ENCODE assay signal across 12 mouse cellular contexts in the genomic region with DNA sequence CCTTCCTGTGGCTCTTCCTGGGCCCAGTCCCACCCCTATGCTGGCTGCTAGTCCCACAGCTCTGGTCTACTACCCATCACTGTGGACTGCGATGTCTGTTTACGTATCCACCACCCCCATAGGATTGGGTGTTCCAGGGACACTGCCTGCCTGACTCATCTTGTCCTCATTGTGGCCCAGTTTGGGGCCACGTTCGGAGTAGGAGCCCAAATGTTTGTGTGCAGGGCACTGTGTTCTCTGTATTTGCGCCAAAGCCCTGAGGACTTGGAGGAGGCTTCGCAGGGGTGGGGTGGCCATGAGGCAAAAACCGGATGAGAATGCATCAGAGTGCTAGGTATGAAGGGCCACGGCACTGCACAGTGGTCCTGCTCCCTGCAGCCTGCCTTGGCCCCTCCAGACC.
"Had no signal": no experiment of that assay in that cellular context is flagged by ENCODE, and none has a peak within 500 bp of the region (broad histone marks: within the 10 kb centered on the region; RNA-seq: fewer than 3 reads in every experiment).

No protein-coding gene starts in this region.

- DNase-seq: liver, postnatal 0 days; lung, adult 2 months; lung, postnatal 14 days; lung, postnatal 36 days; right cerebral cortex, postnatal 14 days; spleen, adult 18-20 months; thymus, adult 18-20 months; thymus, postnatal 14 days; thymus, postnatal 36 days had no signal

- ATAC-seq: liver, postnatal 0 days; lung, postnatal 0 days; midbrain, embryonic 13.5 days; midbrain, embryonic 15.5 days had no signal
